Mouse (Mus musculus) neural tube, embryonic 15.5 days (tissue): ENCODE results near the gene Prrg2. TPM values are rescaled to one million over a fixed set of nuclear protein-coding genes. Genes with fewer than 3 reads are reported as not detected.

Source experiments
- ATAC-seq: fragments of 200-750 bp; cut with Nextera tagmentation; 2 replicates; pipeline ENCODE4 v1.8.0; 2017; ENCODE audit warnings: mild to moderate bottlenecking, moderate TSS enrichment, moderate library complexity; ENCODE audit not compliant: low FRiP score
- H3K27ac ChIP-seq: fragments of 300-500 bp; sonication (generic); replicated peaks from 2 replicates; pipeline ENCODE4 v1.5.1; 2015; ENCODE audit warnings: mild to moderate bottlenecking, inconsistent platforms
- H3K27me3 ChIP-seq: fragments of 300-500 bp; sonication (generic); replicated peaks from 2 replicates; pipeline ENCODE4 v1.6.1; 2015; ENCODE audit warnings: inconsistent platforms
- H3K36me3 ChIP-seq: fragments of 300-500 bp; sonication (generic); 2 replicates; pipeline ENCODE4 v1.6.1; 2015; ENCODE audit warnings: inconsistent platforms
- H3K4me1 ChIP-seq: fragments of 300-500 bp; sonication (generic); 2 replicates; pipeline ENCODE4 v1.6.1; 2015; ENCODE audit warnings: inconsistent platforms
- H3K4me2 ChIP-seq: fragments of 300-500 bp; sonication (generic); 2 replicates; pipeline ENCODE4 v1.6.1; 2015; ENCODE audit warnings: inconsistent platforms, mild to moderate bottlenecking, moderate library complexity
- H3K4me3 ChIP-seq: fragments of 300-500 bp; sonication (generic); replicated peaks from 2 replicates; pipeline ENCODE4 v1.5.1; 2015; ENCODE audit warnings: mild to moderate bottlenecking, inconsistent platforms
- H3K9ac ChIP-seq: fragments of 300-500 bp; sonication (generic); replicated peaks from 2 replicates; pipeline ENCODE4 v1.6.1; 2015; ENCODE audit warnings: mild to moderate bottlenecking, inconsistent platforms
- H3K9me3 ChIP-seq: fragments of 300-500 bp; sonication (generic); replicated peaks from 2 replicates; pipeline ENCODE4 v1.6.1; 2016; ENCODE audit warnings: inconsistent platforms
- WGBS: fragments of 180-500 bp; shearing (Covaris S2); methylation state at CpG from one replicate; pipeline ENCODE4 v1.1.7; 2015; ENCODE audit warnings: mixed read lengths; 5-methylcytosine and 5-hydroxymethylcytosine counted together
- polyA plus RNA-seq: library from polyadenylated mRNA; unstranded; fragments of >200 nt; fragmentation: Nextera tagmentation; extraction: Ambion mirVana; gene quantifications from 2 replicates; pipeline ENCODE4 v1.2.1, GENCODE M21; 2015

Prrg2 gene
- polyA plus RNA-seq, 1 experiment from 2014 or later: 16.5 TPM

DNA sequence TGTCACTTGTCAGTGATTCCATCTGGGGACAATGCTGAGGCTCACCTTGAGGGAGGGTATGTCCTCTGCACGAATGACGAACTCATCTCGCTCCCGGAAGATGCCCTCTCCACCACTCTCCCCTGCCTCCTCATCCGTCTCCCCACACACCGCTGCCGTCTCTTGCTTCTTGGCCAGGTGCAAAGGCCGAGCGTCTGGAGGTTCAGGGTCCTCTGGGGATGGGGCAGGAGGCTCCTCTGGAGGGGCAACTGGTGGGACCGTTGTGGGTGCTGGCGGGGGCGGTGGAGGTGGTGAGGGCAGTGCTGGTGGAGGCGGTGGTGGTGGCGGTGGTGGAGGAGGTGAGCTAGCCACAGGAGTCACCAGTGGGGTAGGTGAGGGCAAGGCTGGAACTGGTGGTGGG lies 19.2 kb downstream of the Prrg2 start:
- Histone ChIP-seq H3K27ac (no peak overlapping the region), H3K4me1 (no peaks in the 10 kb centered on the region), H3K4me3 (no peak overlapping the region), H3K27me3 (no peaks in the 10 kb centered on the region), H3K36me3 (peaks cover 97% of the 10 kb centered on the region), H3K9me3 (no peaks in the 10 kb centered on the region), H3K9ac (no peak overlapping the region), H3K4me2 (no peak overlapping the region)
- WGBS: 96% methylated on average over 14 of the region's 14 CpGs
- no peak for ATAC-seq

DNA sequence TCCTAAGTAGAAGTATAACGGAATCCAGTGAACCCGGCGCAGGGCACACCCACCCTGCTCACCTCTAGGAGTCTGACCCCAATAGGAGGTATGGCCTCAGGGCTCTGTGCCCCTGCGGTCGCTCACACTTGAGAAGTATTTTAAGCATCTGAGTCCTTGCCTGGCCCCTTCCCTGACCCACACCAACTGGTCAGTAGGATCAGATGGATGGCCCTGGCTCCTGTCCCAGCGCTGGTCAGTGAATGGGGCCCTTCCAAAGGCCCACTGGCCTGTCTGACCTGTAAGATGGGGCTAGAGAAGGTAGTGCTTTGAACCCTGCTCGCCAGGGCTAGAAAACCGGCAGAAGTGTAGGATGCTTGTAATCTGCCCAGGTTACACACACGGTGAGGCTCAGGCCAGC lies 21.6 kb downstream of the Prrg2 start:
- Histone ChIP-seq H3K9ac (no peak overlapping the region), H3K4me3 (no peak overlapping the region), H3K4me1 (no peaks in the 10 kb centered on the region), H3K4me2 (no peak overlapping the region), H3K9me3 (no peaks in the 10 kb centered on the region), H3K27ac (no peak overlapping the region), H3K27me3 (no peaks in the 10 kb centered on the region), H3K36me3 (peaks cover 97% of the 10 kb centered on the region)
- 97% methylated on average over 9 of the region's 9 CpGs for WGBS
- no peak for ATAC-seq

DNA sequence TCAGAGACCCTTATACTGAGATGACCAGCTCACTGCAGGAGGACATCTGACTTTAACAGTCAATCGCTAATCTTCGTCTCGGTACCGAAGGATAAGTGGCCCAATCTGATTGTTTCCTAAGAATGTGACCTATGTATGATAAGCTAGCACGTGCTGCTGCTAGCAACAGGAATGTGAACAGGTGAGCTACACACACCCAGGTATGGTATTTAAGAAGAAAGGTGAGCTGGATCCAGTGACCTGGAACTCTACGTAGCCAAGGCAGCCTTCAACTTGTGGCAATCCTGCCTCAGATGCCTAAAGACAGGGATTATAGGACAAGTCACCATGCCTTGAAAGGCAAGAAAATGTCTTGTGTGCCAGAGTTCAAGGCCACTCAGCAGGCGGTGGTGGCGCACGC lies 24.1 kb downstream of the Prrg2 start:
- Histone ChIP-seq H3K27me3 (no peaks in the 10 kb centered on the region), H3K9me3 (no peaks in the 10 kb centered on the region), H3K36me3 (peaks cover 97% of the 10 kb centered on the region), H3K9ac (no peak overlapping the region), H3K4me2 (no peak overlapping the region), H3K4me3 (no peak overlapping the region), H3K4me1 (no peaks in the 10 kb centered on the region), H3K27ac (no peak overlapping the region)
- WGBS: 94% methylated on average over 9 of the region's 9 CpGs
- ATAC-seq: no peak

DNA sequence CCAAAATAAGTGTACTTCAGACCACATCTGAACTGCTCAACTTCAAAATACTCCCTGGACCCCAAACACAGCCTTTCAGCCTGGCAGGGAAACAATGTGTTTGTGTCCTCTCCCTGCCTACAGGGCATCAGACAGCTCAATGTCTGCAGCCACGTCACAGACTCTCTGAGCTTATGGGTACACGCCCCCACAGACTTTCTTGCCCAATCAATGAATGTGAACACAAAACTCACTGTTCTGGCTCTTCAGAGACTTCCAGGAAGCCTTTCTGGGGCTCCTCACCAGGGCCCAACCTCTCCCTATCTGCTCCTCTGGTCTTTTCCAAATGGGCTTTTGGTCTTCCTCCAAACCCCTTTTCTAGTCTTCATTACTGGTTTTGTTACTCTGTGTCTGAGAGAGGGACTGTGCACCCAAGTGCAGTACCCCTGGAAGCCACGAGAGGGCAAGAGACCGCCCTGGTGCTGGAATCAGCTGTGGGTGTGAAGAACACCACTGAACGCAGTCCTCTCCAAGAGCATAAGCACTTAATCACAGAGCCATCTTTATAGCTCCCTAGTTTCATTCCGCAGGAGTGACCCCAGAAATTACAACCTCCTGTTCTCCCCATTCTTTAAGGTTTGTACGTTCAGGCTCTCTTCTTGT lies 24.6 kb downstream of the Prrg2 start:
- 76% methylated on average over 7 of the region's 7 CpGs for WGBS
- H3K27ac ChIP-seq: no peak overlapping the region
- no peaks in the 10 kb centered on the region for H3K9me3 ChIP-seq
- H3K4me1 ChIP-seq: no peaks in the 10 kb centered on the region
- peaks cover 96% of the 10 kb centered on the region for H3K36me3 ChIP-seq
- no peak overlapping the region for H3K9ac ChIP-seq
- H3K27me3 ChIP-seq: no peaks in the 10 kb centered on the region
- no peak for ATAC-seq
- no peak overlapping the region for H3K4me2 ChIP-seq
- H3K4me3 ChIP-seq: no peak overlapping the region

DNA sequence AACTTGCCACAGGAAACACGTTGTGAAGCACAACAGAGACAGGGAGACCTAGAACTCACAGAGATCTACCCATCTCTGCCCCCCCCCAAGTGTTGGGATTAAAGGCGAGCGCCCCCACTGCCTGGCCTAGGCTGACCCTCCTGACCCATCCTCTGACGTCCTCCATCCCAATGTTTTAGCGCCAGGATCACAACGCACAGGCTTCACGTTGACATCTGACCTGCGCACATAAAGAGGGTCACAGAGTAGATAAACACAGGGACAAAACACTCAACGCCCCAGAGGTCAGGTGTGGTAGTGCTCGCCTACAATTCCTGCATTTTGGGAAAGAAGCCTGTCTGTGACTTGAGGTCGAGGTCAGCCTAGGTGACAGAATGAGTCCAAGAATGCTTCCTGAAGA lies 25.8 kb downstream of the Prrg2 start:
- no peak for ATAC-seq
- H3K4me3 ChIP-seq: no peak overlapping the region
- H3K9me3 ChIP-seq: no peaks in the 10 kb centered on the region
- no peak overlapping the region for H3K9ac ChIP-seq
- no peaks in the 10 kb centered on the region for H3K27me3 ChIP-seq
- no peaks in the 10 kb centered on the region for H3K4me1 ChIP-seq
- H3K4me2 ChIP-seq: no peak overlapping the region
- 96% methylated on average over 11 of the region's 11 CpGs for WGBS
- no peak overlapping the region for H3K27ac ChIP-seq
- peaks cover 96% of the 10 kb centered on the region for H3K36me3 ChIP-seq

DNA sequence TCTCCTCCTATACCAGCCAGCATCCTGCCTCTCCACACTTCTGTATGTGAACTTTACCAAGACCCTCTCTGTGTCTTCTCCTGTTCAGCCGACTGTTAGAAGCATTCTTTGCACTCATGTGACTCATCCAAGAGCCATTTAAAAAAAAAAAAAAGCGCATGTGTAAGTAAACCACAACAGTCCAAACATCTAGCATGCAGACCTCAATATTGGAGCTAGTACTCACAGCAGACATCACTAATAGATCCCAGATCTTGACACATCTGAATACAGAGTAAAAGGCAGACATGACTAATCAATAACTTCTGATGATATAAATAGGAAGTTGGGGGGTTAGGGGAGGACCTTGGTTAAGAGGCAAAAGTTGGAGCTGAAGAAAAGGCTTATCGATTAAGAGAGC lies 26.8 kb downstream of the Prrg2 start:
- WGBS: 93% methylated on average over 3 of the region's 3 CpGs
- Histone ChIP-seq H3K27ac (no peak overlapping the region), H3K4me1 (no peaks in the 10 kb centered on the region), H3K9ac (no peak overlapping the region), H3K36me3 (peaks cover 96% of the 10 kb centered on the region), H3K4me3 (no peak overlapping the region), H3K9me3 (no peaks in the 10 kb centered on the region), H3K4me2 (no peak overlapping the region), H3K27me3 (no peaks in the 10 kb centered on the region)
- no peak for ATAC-seq

DNA sequence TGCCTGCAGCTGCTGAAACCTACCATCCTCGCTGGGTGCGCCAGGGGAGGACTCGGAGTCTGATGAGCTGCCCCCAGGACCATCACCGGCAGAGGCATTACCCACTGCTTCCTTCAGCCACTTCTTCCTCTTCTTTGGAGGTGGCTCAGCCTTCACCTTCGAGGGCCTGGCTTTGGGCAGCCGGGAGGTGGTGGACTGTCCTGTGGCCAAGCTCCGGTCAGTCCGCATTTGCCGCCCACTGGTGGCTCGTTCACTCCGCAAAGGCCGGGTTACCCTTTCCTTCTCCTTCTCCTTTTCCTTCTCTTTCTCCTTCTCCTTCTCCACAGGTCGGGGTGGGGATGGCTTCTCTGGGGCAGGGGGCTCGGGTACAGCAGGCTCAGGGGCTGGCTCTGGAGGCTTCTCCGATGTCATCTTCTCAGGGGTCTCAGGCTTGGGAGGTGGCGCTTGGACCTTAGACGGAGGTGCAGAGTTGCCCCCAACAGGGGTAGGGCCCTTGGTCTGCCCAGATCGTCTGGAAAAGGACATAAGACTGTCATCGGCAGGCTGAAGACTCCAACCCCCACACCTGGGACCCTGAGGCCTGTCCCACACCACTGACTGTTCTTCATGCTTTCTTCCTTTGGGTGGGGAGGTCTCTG lies 28.6 kb downstream of the Prrg2 start:
- 98% methylated on average over 19 of the region's 19 CpGs for WGBS
- Histone ChIP-seq H3K36me3 (peaks cover 96% of the 10 kb centered on the region), H3K9ac (no peak overlapping the region), H3K27ac (no peak overlapping the region), H3K4me2 (no peak overlapping the region), H3K9me3 (no peaks in the 10 kb centered on the region), H3K27me3 (no peaks in the 10 kb centered on the region), H3K4me3 (no peak overlapping the region), H3K4me1 (no peaks in the 10 kb centered on the region)
- ATAC-seq: no peak

DNA sequence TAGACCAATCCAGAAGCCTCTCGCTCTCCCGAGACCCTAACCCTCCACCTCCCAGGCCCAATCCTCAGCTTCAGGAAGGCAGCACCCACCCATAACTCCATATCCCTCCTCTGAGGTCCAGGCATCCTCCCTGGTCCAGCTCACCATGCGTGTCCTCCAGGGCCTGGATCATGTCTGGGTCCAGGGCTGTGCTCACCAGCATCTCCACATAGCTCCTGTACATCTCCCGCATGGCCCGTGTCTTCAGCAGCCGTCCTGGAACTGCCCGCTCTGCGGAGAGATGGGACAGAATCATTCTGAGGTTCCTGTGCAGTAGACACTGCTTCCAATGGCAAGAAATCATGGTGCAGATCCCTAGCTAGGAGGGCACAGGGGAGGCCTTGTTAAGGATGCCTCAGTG lies 31.6 kb downstream of the Prrg2 start:
- no peaks in the 10 kb centered on the region for H3K27me3 ChIP-seq
- H3K4me1 ChIP-seq: peaks cover 10% of the 10 kb centered on the region
- H3K4me2 ChIP-seq: no peak overlapping the region
- ATAC-seq: no peak
- no peak overlapping the region for H3K27ac ChIP-seq
- no peak overlapping the region for H3K4me3 ChIP-seq
- H3K36me3 ChIP-seq: peaks cover 88% of the 10 kb centered on the region
- WGBS: 97% methylated on average over 8 of the region's 8 CpGs
- no peak overlapping the region for H3K9ac ChIP-seq
- no peaks in the 10 kb centered on the region for H3K9me3 ChIP-seq

DNA sequence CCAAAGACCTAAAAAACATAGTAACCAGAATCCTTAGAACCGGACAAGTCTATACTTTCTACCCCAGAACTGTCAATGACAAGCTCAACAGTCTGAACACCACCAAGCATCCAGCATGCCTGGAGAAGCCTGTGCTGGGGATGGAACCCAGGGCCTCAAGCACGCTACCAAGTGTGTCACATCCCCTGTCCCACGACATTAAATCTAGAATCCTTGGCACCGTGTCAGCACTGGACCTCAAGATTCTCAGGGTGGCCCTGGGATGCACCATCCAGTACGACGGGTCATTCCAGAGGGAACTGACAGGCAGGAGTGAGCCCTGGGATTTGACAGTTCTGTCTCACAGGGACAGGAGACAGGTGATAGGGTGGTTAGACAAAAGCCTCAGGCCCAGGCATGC lies 32.5 kb downstream of the Prrg2 start:
- Histone ChIP-seq H3K4me3 (no peak overlapping the region), H3K27me3 (no peaks in the 10 kb centered on the region), H3K36me3 (peaks cover 79% of the 10 kb centered on the region), H3K9me3 (no peaks in the 10 kb centered on the region), H3K9ac (no peak overlapping the region), H3K4me1 (peaks cover 10% of the 10 kb centered on the region), H3K4me2 (no peak overlapping the region), H3K27ac (no peak overlapping the region)
- WGBS: 94% methylated on average over 6 of the region's 6 CpGs
- no peak for ATAC-seq

DNA sequence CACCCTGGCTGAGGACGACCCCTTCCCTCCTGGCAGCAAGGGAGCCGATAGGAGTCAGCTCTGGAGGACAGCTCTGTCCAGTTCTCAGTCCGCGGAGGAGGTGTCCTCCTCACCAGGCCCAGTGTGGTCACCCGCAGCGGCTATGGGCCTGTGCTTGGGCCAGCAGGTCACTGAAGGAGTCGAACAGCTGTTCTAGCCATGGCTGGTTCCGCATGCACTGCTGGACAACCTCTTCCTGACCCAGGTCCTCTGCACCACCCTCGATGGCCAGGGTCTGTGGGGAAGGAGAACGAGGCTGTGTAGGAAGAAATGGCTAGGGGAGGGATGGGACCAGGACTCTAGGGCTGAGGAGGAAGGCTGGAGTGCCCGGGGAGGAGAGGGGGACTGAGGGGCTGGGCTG lies 34.1 kb downstream of the Prrg2 start:
- no peaks in the 10 kb centered on the region for H3K9me3 ChIP-seq
- peaks cover 63% of the 10 kb centered on the region for H3K36me3 ChIP-seq
- H3K4me3 ChIP-seq: no peak overlapping the region
- H3K27me3 ChIP-seq: no peaks in the 10 kb centered on the region
- H3K4me2 ChIP-seq: no peak overlapping the region
- H3K4me1 ChIP-seq: peaks cover 10% of the 10 kb centered on the region
- no peak for ATAC-seq
- H3K27ac ChIP-seq: no peak overlapping the region
- no peak overlapping the region for H3K9ac ChIP-seq
- WGBS: 96% methylated on average over 11 of the region's 11 CpGs

DNA sequence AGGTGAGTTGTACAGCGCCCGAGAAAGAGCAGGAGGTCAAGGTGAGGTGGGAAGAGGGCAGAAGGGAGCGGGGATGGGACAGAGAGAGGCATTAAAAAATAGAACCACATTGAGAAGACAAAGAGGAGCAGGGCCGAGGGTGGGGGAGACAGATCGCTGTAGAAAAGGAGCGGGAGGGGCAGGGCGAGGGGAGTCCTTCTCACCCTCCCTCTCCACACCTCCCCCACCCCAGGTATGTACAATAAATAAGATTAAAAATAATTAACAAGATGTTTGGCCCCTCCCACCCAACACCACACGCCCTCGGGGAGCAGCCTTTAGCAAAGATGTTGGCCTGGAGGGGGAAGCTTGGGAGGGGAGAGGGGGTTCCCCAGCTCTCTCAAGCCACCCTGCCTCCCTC lies 34.7 kb downstream of the Prrg2 start:
- peaks cover 10% of the 10 kb centered on the region for H3K4me1 ChIP-seq
- no peak overlapping the region for H3K4me2 ChIP-seq
- H3K4me3 ChIP-seq: no peak overlapping the region
- 95% methylated on average over 9 of the region's 9 CpGs for WGBS
- no peaks in the 10 kb centered on the region for H3K9me3 ChIP-seq
- peaks cover 58% of the 10 kb centered on the region for H3K36me3 ChIP-seq
- H3K27ac ChIP-seq: no peak overlapping the region; the same call in 1 of the 2 replicates
- H3K27me3 ChIP-seq: no peaks in the 10 kb centered on the region
- no peak overlapping the region for H3K9ac ChIP-seq
- no peak for ATAC-seq

DNA sequence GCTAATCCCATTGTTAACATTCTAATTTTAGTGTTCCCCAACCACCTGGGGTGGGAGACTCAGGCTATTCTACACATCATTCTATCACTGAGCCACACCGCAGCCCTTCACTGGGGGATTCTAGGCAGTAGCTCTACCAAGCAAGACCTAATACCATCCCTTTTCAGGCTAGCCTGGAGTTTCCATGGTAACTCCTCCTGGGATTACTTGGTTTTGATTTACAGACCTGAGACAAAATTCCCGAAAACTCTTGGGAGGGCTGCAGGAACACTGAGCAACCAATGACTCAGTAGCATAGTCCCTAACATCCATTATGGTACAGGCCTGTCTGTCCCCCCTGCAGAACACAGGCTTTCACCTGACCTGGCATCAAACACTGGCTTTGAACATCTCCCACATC lies 36.2 kb downstream of the Prrg2 start:
- Histone ChIP-seq H3K36me3 (peaks cover 43% of the 10 kb centered on the region), H3K27ac (peak overlapping the region; percentile 7; the same call in 1 of the 2 replicates), H3K4me3 (no peak overlapping the region), H3K9me3 (no peaks in the 10 kb centered on the region), H3K27me3 (no peaks in the 10 kb centered on the region), H3K4me2 (no peak overlapping the region), H3K4me1 (peaks cover 10% of the 10 kb centered on the region), H3K9ac (no peak overlapping the region)
- no peak; the same call in 1 of the 2 replicates for ATAC-seq
- 33% methylated on average over 2 of the region's 2 CpGs for WGBS
